Mouse (Mus musculus) heart, embryonic 12.5 days (tissue): Measurements from ENCODE around the gene Cul9. TPM values are rescaled to one million over a fixed set of nuclear protein-coding genes. Genes with fewer than 3 reads are reported as not detected.
"Not testable (repeated sequence)": the region's sequence is repeated elsewhere in the genome, so short reads cannot be mapped to it uniquely, and the experiment has no call there.

Source experiments
- ATAC-seq: fragments of 200-750 bp; cut with Nextera tagmentation; 2 replicates; pipeline ENCODE4 v1.8.0; 2017; ENCODE audit warnings: moderate TSS enrichment, moderate library complexity; ENCODE audit not compliant: insufficient number of reproducible peaks, low FRiP score
- H3K27ac ChIP-seq: fragments of 300-500 bp; sonication (generic); 2 replicates; pipeline ENCODE4 v1.5.1; 2016; ENCODE audit warnings: mild to moderate bottlenecking, moderate library complexity; ENCODE audit not compliant: poor library complexity, severe bottlenecking
- H3K27me3 ChIP-seq: fragments of 300-500 bp; sonication (generic); replicated peaks from 2 replicates; pipeline ENCODE4 v1.6.1; 2016; ENCODE audit warnings: mild to moderate bottlenecking, moderate library complexity
- H3K36me3 ChIP-seq: fragments of 300-500 bp; sonication (generic); 2 replicates; pipeline ENCODE4 v1.6.1; 2016; ENCODE audit warnings: mild to moderate bottlenecking, moderate library complexity
- H3K4me1 ChIP-seq: fragments of 300-500 bp; sonication (generic); replicated peaks from 2 replicates; pipeline ENCODE4 v1.6.1; 2016; ENCODE audit warnings: mild to moderate bottlenecking
- H3K4me2 ChIP-seq: fragments of 300-500 bp; sonication (generic); 2 replicates; pipeline ENCODE4 v1.6.1; 2016; ENCODE audit warnings: mild to moderate bottlenecking, moderate library complexity
- H3K4me3 ChIP-seq: fragments of 300-500 bp; sonication (generic); 2 replicates; pipeline ENCODE4 v1.5.1; 2016; ENCODE audit warnings: mild to moderate bottlenecking
- H3K9ac ChIP-seq: fragments of 300-500 bp; sonication (generic); 2 replicates; pipeline ENCODE4 v1.6.1; 2016; ENCODE audit warnings: mild to moderate bottlenecking, moderate library complexity
- H3K9me3 ChIP-seq: fragments of 300-500 bp; sonication (generic); replicated peaks from 2 replicates; pipeline ENCODE4 v1.6.1; 2016; ENCODE audit warnings: mild to moderate bottlenecking, moderate library complexity
- WGBS: fragments of 180-500 bp; shearing (Covaris S2); methylation state at CpG from one replicate; pipeline ENCODE4 v1.1.7; 2016; 5-methylcytosine and 5-hydroxymethylcytosine counted together
- polyA plus RNA-seq: library from polyadenylated mRNA; unstranded; fragments of >200 nt; fragmentation: Nextera tagmentation; extraction: Ambion mirVana; gene quantifications from 2 replicates; pipeline ENCODE4 v1.2.1, GENCODE M21; 2016

Gene Cul9
- polyA plus RNA-seq, 1 experiment from 2014 or later: 7.2 TPM

DNA sequence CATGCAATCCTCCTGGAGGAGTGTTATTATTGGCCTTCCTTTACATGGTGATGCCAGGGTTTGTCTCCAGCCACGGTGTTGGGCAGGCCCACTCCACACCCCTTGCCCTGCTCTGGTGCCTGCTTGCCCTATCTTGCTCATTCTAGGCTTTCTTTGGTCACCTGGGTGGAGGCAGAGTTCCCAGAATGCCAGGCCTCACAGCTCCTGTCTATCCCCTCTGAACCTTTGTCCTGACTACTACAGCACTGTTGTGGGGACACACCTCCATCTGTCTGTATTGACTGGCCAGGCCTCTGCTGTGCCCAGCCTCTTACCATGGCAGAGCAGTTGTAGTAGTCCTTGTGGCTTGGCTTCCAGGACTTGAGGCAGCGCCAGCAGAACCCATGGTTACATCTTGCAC lies 43.4 kb downstream of the Cul9 start:
- Histone ChIP-seq H3K4me3 (no peak overlapping the region), H3K27me3 (peaks cover 9% of the 10 kb centered on the region; the same call in 1 of the 2 replicates), H3K9ac (no peak overlapping the region), H3K9me3 (no peaks in the 10 kb centered on the region), H3K4me2 (no peak overlapping the region), H3K4me1 (no peaks in the 10 kb centered on the region), H3K27ac (no peak overlapping the region), H3K36me3 (peaks cover 25% of the 10 kb centered on the region)
- no peak for ATAC-seq
- 76% methylated on average over 2 of the region's 2 CpGs for WGBS

DNA sequence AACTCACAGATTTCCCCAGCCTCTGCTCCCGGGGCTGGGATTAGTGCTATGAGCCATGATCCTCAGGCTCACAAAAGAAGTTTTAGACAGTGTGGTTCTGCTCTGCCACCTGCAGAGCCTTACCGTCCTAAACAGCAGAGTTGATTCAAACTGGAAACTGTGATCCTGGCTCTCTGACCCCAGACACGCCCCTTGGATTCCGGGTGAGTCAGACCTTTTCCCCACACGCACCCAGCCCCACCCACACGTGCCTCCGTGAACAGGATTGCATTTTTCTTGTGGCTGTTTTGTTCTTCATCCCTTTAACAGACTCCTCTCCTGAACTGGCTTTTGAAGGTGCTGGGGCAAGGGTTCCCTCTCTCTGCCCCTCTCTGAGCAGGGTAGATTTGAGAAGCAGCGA lies 48.2 kb downstream of the Cul9 start:
- ATAC-seq: no peak
- Histone ChIP-seq H3K9ac (no peak overlapping the region), H3K27ac (no peak overlapping the region), H3K36me3 (peaks cover 25% of the 10 kb centered on the region), H3K4me2 (no peak overlapping the region), H3K4me1 (0 out of 2 replicates have a peak, but pooled peaks cover 5% of the 10 kb centered on the region), H3K9me3 (no peaks in the 10 kb centered on the region), H3K4me3 (no peak overlapping the region), H3K27me3 (peaks cover 29% of the 10 kb centered on the region)
- 72% methylated on average over 8 of the region's 8 CpGs for WGBS

GRCm38 (mm10) chr17:46496623-46497434 lies 49.4 kb downstream of the Cul9 start, which contains the start of gene Dnph1:
Dnph1 (plus strand) TSS chr17:46496711.
- WGBS: under 1% methylated on average over 44 of the region's 44 CpGs

DNA sequence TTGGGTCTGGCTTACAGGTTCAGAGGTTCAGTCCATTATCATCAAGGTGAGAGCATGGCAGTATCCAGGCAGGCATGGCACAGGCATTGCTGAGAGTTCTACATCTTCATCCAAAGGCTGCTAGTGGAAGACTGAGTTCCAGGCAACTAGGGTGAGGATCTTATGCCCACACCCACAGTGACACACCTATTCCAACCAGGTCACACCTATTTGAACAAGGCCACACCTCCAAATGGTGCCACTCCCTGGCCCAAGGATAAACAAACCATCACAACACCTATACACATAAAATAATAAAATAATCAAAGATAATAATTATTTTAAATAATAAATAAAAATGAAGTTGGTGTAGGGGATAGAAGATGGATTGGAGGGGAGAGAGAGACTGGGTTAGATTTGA lies 50.1 kb downstream of the Cul9 start:
- H3K4me2 ChIP-seq, ATAC-seq: not testable (repeated sequence)

More at GRCm38 (mm10) chr17:46496623-46497434, 49.4 kb downstream of the Cul9 start, which contains the start of gene Dnph1:
- 0 out of 2 replicates have a peak, but pooled peaks cover 5% of the 10 kb centered on the region for H3K4me1 ChIP-seq
- peaks cover 29% of the 10 kb centered on the region for H3K27me3 ChIP-seq
- ATAC-seq: peak; percentile 87
- H3K9ac ChIP-seq: peak within 1 kb of the TSS; percentile 74
- no peaks in the 10 kb centered on the region for H3K9me3 ChIP-seq
- no peak within 1 kb of the TSS for H3K27ac ChIP-seq
- peak within 1 kb of the TSS; percentile 83 for H3K4me2 ChIP-seq
- peaks cover 21% of the 10 kb centered on the region for H3K36me3 ChIP-seq
- peak within 1 kb of the TSS; percentile 57 for H3K4me3 ChIP-seq

DNA sequence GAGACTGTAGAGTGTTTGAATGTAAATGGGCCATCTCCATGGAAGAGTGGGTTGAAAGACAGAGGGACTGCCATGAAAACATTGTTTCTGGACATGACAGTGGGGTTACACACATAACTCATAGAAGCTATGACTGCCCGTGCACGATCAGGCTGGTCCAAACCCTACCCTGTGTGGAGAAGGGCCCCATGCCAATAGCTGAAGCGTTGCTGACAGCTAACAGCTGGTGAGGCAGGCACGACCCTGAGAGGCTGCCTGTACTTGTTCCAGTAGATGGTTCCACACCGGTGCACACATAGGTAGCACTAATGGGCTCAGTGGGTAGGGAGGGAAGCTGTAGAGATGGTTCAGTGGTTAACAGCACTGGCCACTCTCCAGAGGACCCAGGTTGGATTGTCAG lies 50.7 kb downstream of the Cul9 start:
- no peaks in the 10 kb centered on the region for H3K9me3 ChIP-seq
- 70% methylated on average over 5 of the region's 5 CpGs for WGBS
- H3K4me1 ChIP-seq: 0 out of 2 replicates have a peak, but pooled peaks cover 5% of the 10 kb centered on the region
- peaks cover 29% of the 10 kb centered on the region for H3K27me3 ChIP-seq
- H3K27ac ChIP-seq: no peak overlapping the region
- H3K4me2 ChIP-seq: no peak overlapping the region
- H3K9ac ChIP-seq: no peak overlapping the region
- ATAC-seq: no peak
- no peak overlapping the region for H3K4me3 ChIP-seq
- H3K36me3 ChIP-seq: peaks cover 18% of the 10 kb centered on the region

More for the DNA sequence above, 50.1 kb downstream of the Cul9 start:
- not testable (repeated sequence) for H3K4me3 ChIP-seq, H3K27ac ChIP-seq, H3K9ac ChIP-seq, H3K4me1 ChIP-seq, H3K9me3 ChIP-seq
- Histone ChIP-seq H3K27me3 (peaks cover 29% of the 10 kb centered on the region), H3K36me3 (peaks cover 18% of the 10 kb centered on the region)

GRCm38 (mm10) chr17:46487431-46487830 lies 58.8 kb downstream of the Cul9 start, which contains the start of gene Ttbk1:
Ttbk1 (minus strand) TSS chr17:46487675.
- 0 out of 2 replicates have a peak, but pooled peaks have one; percentile 13 for ATAC-seq
- Histone ChIP-seq H3K27me3 (peaks cover 84% of the 10 kb centered on the region), H3K9ac (peak within 1 kb of the TSS; percentile 57; the same call in 1 of the 2 replicates), H3K4me2 (peak within 1 kb of the TSS; percentile 81), H3K36me3 (no peaks in the 10 kb centered on the region), H3K4me3 (peak within 1 kb of the TSS; percentile 52), H3K27ac (no peak within 1 kb of the TSS), H3K4me1 (peaks cover 16% of the 10 kb centered on the region), H3K9me3 (no peaks in the 10 kb centered on the region)
- 3% methylated on average over 18 of the region's 49 CpGs for WGBS

DNA sequence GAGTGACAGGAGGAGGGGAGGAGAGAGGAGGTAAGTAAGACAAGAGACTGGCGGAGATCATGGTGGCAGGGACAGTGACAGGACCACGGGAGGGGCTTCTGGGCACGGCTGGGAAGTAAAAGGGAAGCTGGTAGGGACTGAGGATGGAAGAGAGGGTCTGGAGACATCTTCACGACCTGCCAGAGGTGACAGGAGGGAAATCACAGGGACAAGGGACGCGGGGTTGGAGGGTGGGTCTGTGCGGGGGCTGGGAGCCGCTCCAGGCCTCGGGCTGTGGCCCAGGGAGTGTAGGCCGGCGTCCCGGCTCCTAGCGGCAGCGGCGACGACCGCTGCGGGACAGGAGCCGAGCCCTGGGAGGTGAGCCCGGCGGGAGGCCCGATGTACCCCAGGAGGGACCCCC lies 59.2 kb downstream of the Cul9 start:
- no peak for ATAC-seq
- no peaks in the 10 kb centered on the region for H3K9me3 ChIP-seq
- peak overlapping the region; percentile 57; the same call in 1 of the 2 replicates for H3K9ac ChIP-seq
- H3K27ac ChIP-seq: no peak overlapping the region
- H3K27me3 ChIP-seq: peaks cover 84% of the 10 kb centered on the region
- peaks cover 16% of the 10 kb centered on the region for H3K4me1 ChIP-seq
- H3K4me3 ChIP-seq: peak overlapping the region; percentile 52
- no peaks in the 10 kb centered on the region for H3K36me3 ChIP-seq
- 3% methylated on average over 20 of the region's 22 CpGs for WGBS
- peak overlapping the region; percentile 81 for H3K4me2 ChIP-seq

DNA sequence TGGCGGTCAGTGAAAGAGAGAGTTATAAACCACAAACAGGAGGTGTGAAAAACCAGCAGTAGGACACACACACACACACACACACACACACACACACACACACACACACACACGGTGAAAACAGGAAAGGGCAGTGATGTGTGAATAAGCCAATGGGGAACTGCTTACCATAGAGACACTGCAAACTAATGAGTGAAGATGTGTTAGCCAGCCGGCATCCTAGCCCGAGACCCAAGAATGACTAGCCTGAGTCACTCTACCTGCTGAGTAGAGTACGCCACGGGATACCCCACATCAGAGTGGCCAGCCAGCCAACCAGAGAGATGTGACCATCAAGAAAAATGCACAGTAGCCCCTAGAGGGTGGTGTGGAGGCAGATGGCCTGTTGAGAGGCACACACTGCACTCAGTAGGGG lies 61.7 kb downstream of the Cul9 start:
- peaks cover 96% of the 10 kb centered on the region for H3K27me3 ChIP-seq
- no peak overlapping the region for H3K27ac ChIP-seq
- H3K36me3 ChIP-seq: no peaks in the 10 kb centered on the region
- no peaks in the 10 kb centered on the region for H3K9me3 ChIP-seq
- peak overlapping the region; percentile 46 for H3K4me3 ChIP-seq
- 19% methylated on average over 6 of the region's 6 CpGs for WGBS
- H3K9ac ChIP-seq: no peak overlapping the region
- H3K4me1 ChIP-seq: peaks cover 16% of the 10 kb centered on the region
- no peak; the same call in 1 of the 2 replicates for ATAC-seq
- peak overlapping the region; percentile 81 for H3K4me2 ChIP-seq

- H3K4me1 ChIP-seq: peaks cover 16% of the 10 kb centered on the region
- WGBS: 2% methylated on average over 13 of the region's 13 CpGs
- peak overlapping the region; percentile 81 for H3K4me2 ChIP-seq
- H3K27me3 ChIP-seq: peaks cover 96% of the 10 kb centered on the region
- peak overlapping the region; percentile 46 for H3K4me3 ChIP-seq
- no peaks in the 10 kb centered on the region for H3K9me3 ChIP-seq
- peak; percentile 46 for ATAC-seq
- no peak overlapping the region for H3K27ac ChIP-seq
- no peaks in the 10 kb centered on the region for H3K36me3 ChIP-seq
- peak overlapping the region; percentile 18 for H3K9ac ChIP-seq
Measured at GRCm38 (mm10) chr17:46484021-46484431, 62.2 kb downstream of the Cul9 start.

DNA sequence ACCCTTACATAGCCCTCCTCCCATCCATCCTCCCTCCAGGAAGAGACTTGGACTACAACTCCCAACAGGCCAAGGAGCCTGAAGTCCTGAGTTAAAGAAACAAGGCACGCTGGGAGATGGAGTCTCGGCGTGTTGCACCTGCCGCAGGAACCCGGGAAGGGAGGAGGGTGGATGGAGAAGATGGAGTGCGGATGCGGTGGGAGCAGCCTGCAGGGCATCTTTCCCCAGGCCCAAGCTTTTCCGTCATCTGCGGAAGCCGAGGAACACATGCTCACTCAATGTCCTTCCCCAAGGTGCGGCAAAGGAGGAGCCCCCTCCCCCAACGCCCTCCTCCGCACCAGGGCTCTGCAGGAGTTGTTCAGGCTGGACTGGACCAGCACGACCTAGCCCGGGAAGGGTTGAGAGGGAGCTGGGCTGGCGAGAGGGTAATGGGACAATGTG lies 62.6 kb downstream of the Cul9 start:
- Histone ChIP-seq H3K9me3 (no peaks in the 10 kb centered on the region), H3K4me2 (peak overlapping the region; percentile 81), H3K36me3 (no peaks in the 10 kb centered on the region), H3K4me3 (peak overlapping the region; percentile 46), H3K27ac (no peak overlapping the region), H3K27me3 (peaks cover 96% of the 10 kb centered on the region), H3K9ac (peak overlapping the region; percentile 18), H3K4me1 (peaks cover 16% of the 10 kb centered on the region)
- WGBS: 1% methylated on average over 16 of the region's 16 CpGs
- ATAC-seq: peak; percentile 43

DNA sequence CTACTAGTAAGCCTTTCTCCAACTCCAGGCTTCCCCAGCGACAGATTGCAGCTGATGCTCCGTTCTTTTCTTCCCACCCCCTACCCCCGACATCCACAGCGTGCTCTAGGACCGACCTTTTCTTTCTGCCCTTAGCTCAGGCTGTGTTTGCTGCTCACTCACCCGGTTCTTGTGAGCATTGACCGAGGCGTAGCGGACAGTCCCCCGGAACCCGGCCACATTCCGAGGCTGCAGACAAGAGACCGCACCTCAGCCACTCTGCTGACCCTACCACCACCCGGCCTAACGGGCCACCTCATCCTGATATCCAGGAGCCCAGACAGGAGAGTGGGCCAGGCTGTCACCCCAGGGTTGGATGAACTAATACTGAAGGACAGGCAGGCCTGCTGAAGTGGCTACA lies 68.9 kb downstream of the Cul9 start:
- no peak overlapping the region for H3K9ac ChIP-seq
- no peaks in the 10 kb centered on the region for H3K9me3 ChIP-seq
- no peak for ATAC-seq
- H3K4me3 ChIP-seq: no peak overlapping the region
- H3K27ac ChIP-seq: no peak overlapping the region
- 84% methylated on average over 15 of the region's 15 CpGs for WGBS
- H3K36me3 ChIP-seq: no peaks in the 10 kb centered on the region
- H3K27me3 ChIP-seq: peaks cover 51% of the 10 kb centered on the region
- H3K4me1 ChIP-seq: no peaks in the 10 kb centered on the region; the same call in 1 of the 2 replicates
- H3K4me2 ChIP-seq: no peak overlapping the region
